Mouse (Mus musculus) hindbrain, embryonic 13.5 days (tissue): ENCODE measurements around the gene F7. TPM values are rescaled to one million over a fixed set of nuclear protein-coding genes. Genes with fewer than 3 reads are reported as not detected.
A peak's percentile ranks its signal among the peaks of the same experiment; 100 is the strongest.

Experiments
- ATAC-seq: fragments of 200-750 bp; cut with Nextera tagmentation; 2 replicates; pipeline ENCODE4 v1.8.0; 2017; ENCODE audit warnings: moderate TSS enrichment; ENCODE audit not compliant: low FRiP score
- H3K27ac ChIP-seq: fragments of 300-500 bp; sonication (generic); 2 replicates; pipeline ENCODE4 v1.5.1; 2015; ENCODE audit warnings: inconsistent platforms, mild to moderate bottlenecking, moderate library complexity
- H3K27me3 ChIP-seq: fragments of 300-500 bp; sonication (generic); 2 replicates; pipeline ENCODE4 v1.6.1; 2015; ENCODE audit warnings: mild to moderate bottlenecking, inconsistent platforms
- H3K36me3 ChIP-seq: fragments of 300-500 bp; sonication (generic); 2 replicates; pipeline ENCODE4 v1.6.1; 2015; ENCODE audit warnings: mild to moderate bottlenecking, inconsistent platforms
- H3K4me1 ChIP-seq: fragments of 300-500 bp; sonication (generic); replicated peaks from 2 replicates; pipeline ENCODE4 v1.6.1; 2015; ENCODE audit warnings: inconsistent platforms
- H3K4me2 ChIP-seq: fragments of 300-500 bp; sonication (generic); 2 replicates; pipeline ENCODE4 v1.6.1; 2015; ENCODE audit warnings: inconsistent platforms, mild to moderate bottlenecking, moderate library complexity
- H3K4me3 ChIP-seq: fragments of 300-500 bp; sonication (generic); 2 replicates; pipeline ENCODE4 v1.5.1; 2015; ENCODE audit warnings: mild to moderate bottlenecking, inconsistent platforms
- H3K9ac ChIP-seq: fragments of 300-500 bp; sonication (generic); 2 replicates; pipeline ENCODE4 v1.6.1; 2015; ENCODE audit warnings: mild to moderate bottlenecking, inconsistent platforms
- H3K9me3 ChIP-seq: fragments of 300-500 bp; sonication (generic); 2 replicates; pipeline ENCODE4 v1.6.1; 2016; ENCODE audit warnings: inconsistent platforms
- WGBS: fragments of 180-500 bp; shearing (Covaris S2); methylation state at CpG from one replicate; pipeline ENCODE4 v1.1.7; 2015; 5-methylcytosine and 5-hydroxymethylcytosine counted together
- polyA plus RNA-seq: library from polyadenylated mRNA; unstranded; fragments of >200 nt; fragmentation: Nextera tagmentation; extraction: Ambion mirVana; gene quantifications from 2 replicates; pipeline ENCODE4 v1.2.1, GENCODE M21; 2015

The F7 gene
- polyA plus RNA-seq, 1 experiment from 2014 or later, result not detected

GRCm38 (mm10) chr8:12994468-12994867, 31.4 kb upstream of the F7 start:
- 83% methylated on average over 5 of the region's 5 CpGs for WGBS
- H3K27me3 ChIP-seq, result no peaks in the 10 kb centered on the region
- no peak overlapping the region for H3K4me2 ChIP-seq
- no peaks in the 10 kb centered on the region for H3K4me1 ChIP-seq
- H3K4me3 ChIP-seq, result no peak overlapping the region
- no peaks in the 10 kb centered on the region for H3K9me3 ChIP-seq
- ATAC-seq, result no peak
- no peak overlapping the region for H3K9ac ChIP-seq
- H3K36me3 ChIP-seq, result peaks cover 89% of the 10 kb centered on the region
- H3K27ac ChIP-seq, result no peak overlapping the region

GRCm38 (mm10) chr8:12995481-12995880, 30.4 kb upstream of the F7 start:
- WGBS, result 61% methylated on average over 5 of the region's 5 CpGs
- Histone ChIP-seq H3K27ac (0 out of 2 replicates have a peak overlapping the region, but pooled peaks have one; percentile 35), H3K27me3 (no peaks in the 10 kb centered on the region), H3K4me2 (no peak overlapping the region), H3K4me1 (no peaks in the 10 kb centered on the region), H3K4me3 (no peak overlapping the region), H3K36me3 (peaks cover 91% of the 10 kb centered on the region), H3K9ac (no peak overlapping the region), H3K9me3 (no peaks in the 10 kb centered on the region)
- no peak for ATAC-seq

GRCm38 (mm10) chr8:12996831-12997275, 29.0 kb upstream of the F7 start:
- H3K9ac ChIP-seq, result no peak overlapping the region

GRCm38 (mm10) chr8:12998331-12998730, 27.5 kb upstream of the F7 start:
- no peak overlapping the region for H3K27ac ChIP-seq
- H3K9ac ChIP-seq, result no peak overlapping the region
- no peak overlapping the region for H3K4me2 ChIP-seq
- 93% methylated on average over 8 of the region's 8 CpGs for WGBS
- no peaks in the 10 kb centered on the region for H3K9me3 ChIP-seq
- no peaks in the 10 kb centered on the region for H3K27me3 ChIP-seq
- H3K4me3 ChIP-seq, result no peak overlapping the region
- H3K4me1 ChIP-seq, result no peaks in the 10 kb centered on the region
- ATAC-seq, result no peak
- peaks cover 95% of the 10 kb centered on the region for H3K36me3 ChIP-seq

More at GRCm38 (mm10) chr8:12996831-12997275, 29.0 kb upstream of the F7 start:
- 77% methylated on average over 8 of the region's 8 CpGs for WGBS
- Histone ChIP-seq H3K27me3 (no peaks in the 10 kb centered on the region), H3K4me3 (no peak overlapping the region), H3K27ac (no peak overlapping the region), H3K4me2 (no peak overlapping the region), H3K9me3 (no peaks in the 10 kb centered on the region), H3K36me3 (peaks cover 93% of the 10 kb centered on the region), H3K4me1 (no peaks in the 10 kb centered on the region)
- ATAC-seq, result no peak

- H3K27me3 ChIP-seq, result no peaks in the 10 kb centered on the region
- no peak for ATAC-seq
- 87% methylated on average over 9 of the region's 9 CpGs for WGBS
These were observed 26.0 kb upstream of the F7 start for GRCm38 (mm10) chr8:12999793-13000192.

GRCm38 (mm10) chr8:13007458-13007857, 18.4 kb upstream of the F7 start:
- peaks cover 100% of the 10 kb centered on the region for H3K36me3 ChIP-seq
- H3K9ac ChIP-seq, result no peak overlapping the region
- no peak overlapping the region for H3K27ac ChIP-seq
- H3K27me3 ChIP-seq, result no peaks in the 10 kb centered on the region
- WGBS, result 80% methylated on average over 4 of the region's 4 CpGs
- no peaks in the 10 kb centered on the region for H3K4me1 ChIP-seq
- no peaks in the 10 kb centered on the region for H3K9me3 ChIP-seq
- no peak overlapping the region for H3K4me3 ChIP-seq
- ATAC-seq, result no peak
- H3K4me2 ChIP-seq, result no peak overlapping the region

More at GRCm38 (mm10) chr8:12999793-13000192, 26.0 kb upstream of the F7 start:
- H3K4me2 ChIP-seq, result no peak overlapping the region
- no peaks in the 10 kb centered on the region for H3K9me3 ChIP-seq
- no peak overlapping the region for H3K9ac ChIP-seq
- no peak overlapping the region for H3K4me3 ChIP-seq
- no peak overlapping the region for H3K27ac ChIP-seq
- H3K4me1 ChIP-seq, result no peaks in the 10 kb centered on the region
- H3K36me3 ChIP-seq, result peaks cover 95% of the 10 kb centered on the region

- ATAC-seq, result no peak
- Histone ChIP-seq H3K27ac (no peak overlapping the region), H3K9ac (no peak overlapping the region), H3K4me3 (no peak overlapping the region), H3K4me2 (no peak overlapping the region), H3K27me3 (no peaks in the 10 kb centered on the region), H3K36me3 (peaks cover 100% of the 10 kb centered on the region), H3K9me3 (no peaks in the 10 kb centered on the region), H3K4me1 (no peaks in the 10 kb centered on the region)
- WGBS, result 71% methylated on average over 4 of the region's 4 CpGs
These were observed 15.5 kb upstream of the F7 start for GRCm38 (mm10) chr8:13010313-13010712.

- ATAC-seq, result no peak
- 66% methylated on average over 4 of the region's 4 CpGs for WGBS
- Histone ChIP-seq H3K4me1 (no peaks in the 10 kb centered on the region), H3K4me2 (no peak overlapping the region), H3K4me3 (no peak overlapping the region), H3K27me3 (no peaks in the 10 kb centered on the region), H3K9me3 (no peaks in the 10 kb centered on the region), H3K9ac (no peak overlapping the region), H3K36me3 (peaks cover 66% of the 10 kb centered on the region), H3K27ac (no peak overlapping the region)
These were observed 6.3 kb upstream of the F7 start for GRCm38 (mm10) chr8:13019560-13019959.

- Histone ChIP-seq H3K36me3 (peaks cover 43% of the 10 kb centered on the region), H3K4me1 (no peaks in the 10 kb centered on the region), H3K27ac (no peak overlapping the region), H3K4me3 (no peak overlapping the region), H3K9me3 (no peaks in the 10 kb centered on the region), H3K9ac (no peak overlapping the region), H3K4me2 (no peak overlapping the region), H3K27me3 (no peaks in the 10 kb centered on the region)
- no peak for ATAC-seq
- WGBS, result 96% methylated on average over 8 of the region's 8 CpGs
These were observed 4.0 kb upstream of the F7 start for GRCm38 (mm10) chr8:13021830-13022229.

GRCm38 (mm10) chr8:13027615-13028014, 1.8 kb downstream of the F7 start:
- no peaks in the 10 kb centered on the region for H3K4me1 ChIP-seq
- H3K27ac ChIP-seq, result no peak overlapping the region
- H3K4me2 ChIP-seq, result no peak overlapping the region
- ATAC-seq, result no peak
- H3K9ac ChIP-seq, result no peak overlapping the region
- H3K36me3 ChIP-seq, result no peaks in the 10 kb centered on the region
- WGBS, result 91% methylated on average over 5 of the region's 5 CpGs
- H3K9me3 ChIP-seq, result no peaks in the 10 kb centered on the region
- no peaks in the 10 kb centered on the region for H3K27me3 ChIP-seq
- no peak overlapping the region for H3K4me3 ChIP-seq

GRCm38 (mm10) chr8:13028482-13028881, 2.6 kb downstream of the F7 start:
- no peak overlapping the region for H3K4me3 ChIP-seq
- no peaks in the 10 kb centered on the region for H3K4me1 ChIP-seq
- H3K27me3 ChIP-seq, result no peaks in the 10 kb centered on the region
- no peaks in the 10 kb centered on the region for H3K36me3 ChIP-seq
- no peaks in the 10 kb centered on the region for H3K9me3 ChIP-seq
- H3K4me2 ChIP-seq, result no peak overlapping the region
- no peak overlapping the region for H3K9ac ChIP-seq
- WGBS, result 88% methylated on average over 5 of the region's 5 CpGs
- no peak overlapping the region for H3K27ac ChIP-seq
- ATAC-seq, result no peak

GRCm38 (mm10) chr8:13036346-13036812, 10.5 kb downstream of the F7 start:
- Histone ChIP-seq H3K4me2 (no peak overlapping the region), H3K4me1 (0 out of 2 replicates have a peak, but pooled peaks cover 6% of the 10 kb centered on the region), H3K4me3 (no peak overlapping the region), H3K9ac (no peak overlapping the region), H3K9me3 (no peaks in the 10 kb centered on the region), H3K36me3 (no peaks in the 10 kb centered on the region), H3K27me3 (no peaks in the 10 kb centered on the region), H3K27ac (no peak overlapping the region)
- WGBS, result 89% methylated on average over 10 of the region's 10 CpGs
- ATAC-seq, result no peak

GRCm38 (mm10) chr8:13037015-13037414, 11.2 kb downstream of the F7 start, which contains the start of gene F10:
Gene F10 (plus strand): TSS chr8:13037308.
- no peak within 1 kb of the TSS for H3K9ac ChIP-seq
- H3K36me3 ChIP-seq, result no peaks in the 10 kb centered on the region
- H3K4me3 ChIP-seq, result no peak within 1 kb of the TSS
- H3K4me2 ChIP-seq, result no peak within 1 kb of the TSS
- H3K9me3 ChIP-seq, result no peaks in the 10 kb centered on the region
- WGBS, result 80% methylated on average over 7 of the region's 7 CpGs
- 0 out of 2 replicates have a peak, but pooled peaks cover 6% of the 10 kb centered on the region for H3K4me1 ChIP-seq
- H3K27ac ChIP-seq, result no peak within 1 kb of the TSS
- no peaks in the 10 kb centered on the region for H3K27me3 ChIP-seq
- ATAC-seq, result no peak
